Mouse (Mus musculus): ENCODE results near the gene Ascl2.

The Ascl2 gene

DNA sequence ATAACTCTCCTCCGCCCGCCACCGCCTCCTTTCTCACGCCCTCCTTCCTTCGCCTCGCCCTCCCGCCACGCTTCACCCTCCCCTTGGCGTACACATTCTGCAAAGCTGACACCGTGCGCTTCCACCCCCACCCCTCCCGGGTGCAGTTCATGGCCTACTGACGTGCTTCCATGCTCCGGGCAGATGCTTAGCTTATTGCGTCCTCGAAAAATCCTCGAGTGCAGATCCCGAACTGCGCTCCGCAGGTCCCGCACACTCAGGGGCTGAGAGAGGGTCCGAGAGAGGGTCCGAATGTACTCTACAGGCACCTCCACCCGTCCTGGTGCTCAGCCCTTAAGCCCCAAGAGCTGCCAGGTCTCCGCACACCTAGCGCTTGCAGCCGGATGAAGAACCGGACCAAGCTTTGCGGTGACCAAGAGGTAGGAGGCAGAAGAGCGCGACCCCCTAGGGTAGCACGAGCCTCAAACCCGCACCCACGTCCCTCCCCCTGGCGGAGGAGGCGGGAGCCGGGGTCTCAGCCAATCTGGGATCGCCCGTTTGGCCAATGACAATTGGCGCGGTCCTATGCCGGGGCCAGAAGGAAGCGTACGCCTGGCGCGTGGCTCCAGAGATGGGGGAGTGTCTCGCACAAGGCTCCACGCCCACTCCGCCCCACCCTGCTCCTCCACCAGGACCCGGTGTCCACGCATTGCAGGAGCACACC lies at the start of gene Ascl2:
Gene Ascl2, minus strand, starts transcription at position 456 of the 703 bp plus-strand sequence.
- no peak for DNase-seq (ENCODE audit: low read depth, low spot score)

DNA sequence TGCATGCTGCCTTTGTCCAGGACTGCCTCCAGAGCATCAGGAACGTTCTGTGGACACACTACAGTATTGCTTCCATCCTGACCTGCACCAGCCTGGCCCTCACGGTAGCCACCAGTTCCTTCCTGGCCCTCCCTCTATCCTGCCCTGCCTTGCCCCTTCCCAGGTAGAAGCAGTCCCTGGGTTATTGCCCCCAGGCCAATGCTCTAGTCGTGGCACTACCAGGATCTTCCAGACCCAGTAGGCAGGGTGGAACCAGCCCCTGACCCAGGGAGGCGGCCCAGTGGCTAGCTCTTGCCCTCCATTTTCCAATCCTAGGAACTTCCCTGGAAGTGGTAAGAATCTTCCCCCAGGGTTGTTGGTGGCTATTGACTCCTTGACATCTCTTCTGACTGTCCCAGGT lies 48.1 kb upstream of the Ascl2 start:
- no peak for DNase-seq (ENCODE audit: low read depth, low spot score)

DNA sequence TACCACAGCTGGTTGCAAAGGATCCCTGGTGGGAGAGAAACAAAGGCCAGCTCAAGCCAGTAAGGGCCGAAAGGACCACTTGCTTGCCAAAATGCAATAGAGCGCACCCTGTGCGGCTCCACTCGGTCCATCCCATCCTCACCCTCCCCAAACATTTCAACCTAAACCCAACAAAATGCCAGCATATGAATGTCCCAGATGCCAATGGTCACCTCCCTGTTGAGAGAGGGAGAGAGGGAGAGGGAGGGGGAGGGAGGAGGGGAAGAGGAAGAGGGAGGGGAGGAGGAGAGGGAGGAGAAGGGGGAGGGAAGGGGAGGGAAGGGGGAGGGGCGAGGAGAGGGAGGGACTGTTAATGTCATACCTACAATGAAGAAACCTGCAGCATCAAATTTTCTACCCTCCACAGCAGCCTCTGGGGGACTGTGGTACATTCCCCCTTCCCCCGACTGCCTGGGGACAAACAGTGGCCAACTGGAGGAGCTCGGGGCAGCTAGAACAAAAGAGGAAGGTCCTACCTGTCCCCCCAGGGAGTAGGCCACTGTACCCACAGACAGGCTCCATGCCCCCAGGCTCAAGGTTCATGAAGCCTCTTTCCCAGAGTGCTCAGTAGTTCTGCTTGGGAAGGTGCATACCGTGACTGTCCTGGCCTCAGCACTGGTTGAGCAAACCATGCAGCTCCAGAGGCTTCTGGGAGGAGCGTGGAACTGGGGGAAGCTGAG lies 47.5 kb upstream of the Ascl2 start:
- DNase-seq (ENCODE audit: low read depth, low spot score), result no peak

DNA sequence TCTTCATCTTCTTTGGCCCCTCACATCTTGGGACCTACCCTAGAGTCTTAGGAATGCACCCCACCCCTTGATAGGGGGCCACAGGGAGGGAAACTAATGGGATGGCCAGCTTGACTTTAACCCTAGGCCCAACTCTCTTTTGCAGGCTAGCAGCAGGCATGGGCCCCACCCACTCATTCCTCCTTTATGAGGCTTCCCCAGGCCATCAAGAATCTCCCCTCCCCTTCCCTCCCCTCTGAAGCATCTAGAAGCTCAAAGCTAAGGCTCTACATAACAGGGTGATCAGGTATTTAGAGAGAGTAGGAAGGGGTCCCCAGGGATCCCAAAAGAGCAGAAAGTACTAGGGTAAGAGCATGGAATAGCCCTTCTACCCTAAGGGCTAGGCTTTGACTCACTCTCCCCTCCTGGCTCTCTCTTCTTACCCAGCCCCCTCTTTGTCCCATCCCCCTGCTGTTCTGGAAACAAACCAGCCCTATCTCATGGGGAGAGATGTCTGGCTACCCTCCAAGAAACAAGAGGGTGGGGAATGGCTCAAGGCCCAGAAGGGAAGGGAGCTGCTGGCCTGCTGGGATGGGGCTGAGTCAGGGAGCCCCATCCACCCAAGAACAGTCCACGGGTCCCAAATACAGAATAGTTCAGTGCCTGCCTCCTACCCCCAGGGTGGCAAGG lies 46.8 kb upstream of the Ascl2 start:
- peak; percentile 77 for DNase-seq (ENCODE audit: low read depth, low spot score)

DNA sequence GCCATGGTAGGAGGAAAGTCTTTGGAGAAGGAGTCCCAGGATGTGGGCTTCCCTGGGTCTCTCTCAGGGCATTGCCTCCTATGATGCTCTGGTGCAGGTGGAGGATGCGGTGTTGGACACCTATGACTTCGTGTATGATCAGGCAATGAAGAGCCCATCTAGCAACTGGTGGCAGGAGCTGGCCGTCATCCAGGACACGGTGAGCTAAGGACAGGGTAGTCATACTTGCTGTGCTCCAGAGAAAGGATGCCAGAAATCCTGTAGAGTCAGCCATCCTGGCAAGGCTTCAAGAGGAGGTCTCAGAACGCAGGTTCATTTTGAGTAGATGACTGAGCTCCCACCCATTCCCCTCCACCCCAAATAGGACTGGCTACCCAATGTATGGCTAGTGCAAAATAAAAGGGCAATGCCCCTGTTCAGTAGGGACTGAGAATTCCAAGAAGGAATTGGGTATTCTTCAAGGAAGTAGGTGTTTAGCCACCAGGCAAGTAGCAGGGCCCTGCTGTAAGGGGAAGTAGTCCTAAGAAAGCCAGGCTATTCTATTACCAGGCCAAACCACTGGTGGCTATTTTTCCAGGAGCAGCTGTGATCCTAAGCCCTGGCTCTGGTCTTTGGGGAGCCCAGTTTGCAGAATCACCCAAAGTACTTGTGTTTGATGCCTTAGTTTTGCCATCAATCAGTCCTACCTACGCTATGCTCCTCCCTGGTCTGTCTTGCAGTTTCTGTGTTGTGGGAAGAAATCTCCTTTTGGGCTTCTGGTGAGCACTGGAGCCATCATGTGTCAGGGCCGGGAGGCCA lies 46.0 kb upstream of the Ascl2 start:
- no peak for DNase-seq (ENCODE audit: low read depth, low spot score)

DNA sequence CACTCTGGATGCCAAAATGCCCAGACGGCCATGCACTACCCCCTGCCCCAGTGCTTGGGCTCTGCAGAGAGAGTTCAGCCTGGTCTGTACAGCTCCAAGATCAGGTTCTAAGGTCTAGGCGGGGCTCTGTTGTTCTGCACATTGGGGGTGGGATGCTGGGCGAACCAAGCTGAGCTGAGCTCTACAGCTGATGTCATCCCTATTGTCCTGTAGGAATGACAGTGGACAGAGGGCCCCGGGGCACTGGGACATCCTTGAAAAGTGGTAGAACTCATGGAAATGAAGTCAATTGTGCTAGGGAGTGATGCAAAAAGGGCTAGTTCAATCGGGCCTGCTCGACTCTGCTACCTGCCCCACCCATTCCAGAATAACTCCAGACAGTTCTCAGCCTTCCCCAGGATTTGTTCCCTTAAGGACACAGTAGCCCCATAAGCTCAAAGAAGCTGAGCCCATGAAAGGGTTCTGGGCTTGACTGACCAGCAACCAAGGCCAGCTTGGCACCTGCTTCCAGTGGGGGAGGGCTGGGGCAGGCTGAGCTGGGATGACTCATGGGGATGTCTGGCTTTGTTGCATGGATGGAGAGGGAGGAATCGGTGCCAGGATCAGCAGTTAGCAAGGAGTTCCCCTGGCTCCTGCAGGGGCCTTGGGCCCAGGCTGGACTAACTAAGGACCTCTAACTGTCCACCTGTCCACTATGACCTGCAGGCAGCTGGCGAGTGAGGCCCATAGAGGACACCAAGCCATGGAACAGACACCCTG lies 44.5 kb upstream of the Ascl2 start:
- DNase-seq (ENCODE audit: low read depth, low spot score), result peak; percentile 84

DNA sequence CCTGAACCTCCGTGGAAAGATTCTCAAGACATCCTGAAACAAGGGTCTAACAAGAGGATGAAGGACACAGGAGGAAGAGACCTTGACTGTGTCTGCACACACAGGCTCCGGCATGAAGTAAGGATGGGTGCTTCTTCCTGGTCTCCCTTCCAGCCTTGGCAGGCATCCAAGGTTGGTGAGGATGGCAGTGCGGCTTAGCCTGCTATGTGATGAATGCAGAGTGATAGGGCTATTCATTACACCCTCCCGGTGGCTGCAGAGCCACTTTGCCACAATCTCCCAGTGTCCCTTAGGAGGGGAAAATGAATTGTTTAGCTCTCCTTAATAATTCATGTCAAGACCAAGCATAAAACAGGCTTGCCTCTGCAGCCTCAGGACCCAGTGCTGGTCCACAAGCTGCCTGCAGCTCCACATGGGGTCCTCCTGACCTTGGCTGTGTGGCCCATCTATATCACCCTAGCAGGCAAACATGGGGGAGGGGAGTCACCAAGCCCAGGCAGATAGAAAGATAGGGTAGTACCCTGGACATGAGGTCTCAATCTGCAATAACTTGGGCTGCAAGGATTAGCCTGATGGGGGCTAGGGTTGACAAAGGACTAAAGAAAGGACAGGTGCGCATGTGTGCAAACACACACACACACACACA lies 43.3 kb upstream of the Ascl2 start:
- DNase-seq (ENCODE audit: low read depth, low spot score), result no peak

DNA sequence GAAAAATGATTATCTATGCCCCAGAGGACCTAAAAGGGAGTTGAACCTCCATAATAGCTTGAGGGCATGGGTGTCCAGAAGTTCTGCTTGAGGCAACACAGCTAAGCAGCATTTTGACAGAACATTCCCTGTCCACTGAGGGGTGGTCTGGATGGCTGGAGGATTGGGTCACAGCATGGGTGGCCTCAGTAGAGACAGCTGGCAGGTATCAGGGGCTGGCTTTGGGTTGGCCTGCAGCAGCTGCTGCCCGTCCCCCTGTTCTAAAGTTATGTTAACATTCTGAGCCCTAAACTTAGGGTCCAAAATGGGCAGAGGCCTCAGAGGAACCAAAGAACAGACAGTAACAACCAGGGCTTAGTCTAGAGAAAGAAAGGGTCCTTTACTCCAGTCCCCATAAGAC lies 42.2 kb upstream of the Ascl2 start:
- no peak for DNase-seq (ENCODE audit: low read depth, low spot score)

DNA sequence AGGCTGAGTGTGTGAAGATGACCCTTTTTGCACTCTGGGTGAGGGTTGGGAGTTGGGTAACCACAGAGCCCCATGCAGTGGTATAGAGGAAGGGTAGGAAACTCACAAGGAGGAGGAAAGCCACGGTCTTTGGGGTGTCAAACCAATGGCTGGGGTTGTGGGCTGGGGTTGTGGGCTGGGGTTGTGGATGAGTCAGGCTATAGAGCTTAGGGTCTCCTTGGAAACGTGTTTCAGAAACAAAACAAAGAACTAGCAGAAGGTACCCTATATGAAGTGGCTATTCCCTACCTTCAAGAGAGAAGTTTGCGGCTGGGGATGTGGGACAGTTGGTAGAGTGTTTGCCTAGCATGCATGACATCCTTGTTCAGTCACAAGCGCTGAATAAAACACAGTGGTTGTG lies 40.9 kb upstream of the Ascl2 start:
- DNase-seq (ENCODE audit: low read depth, low spot score), result no peak

DNA sequence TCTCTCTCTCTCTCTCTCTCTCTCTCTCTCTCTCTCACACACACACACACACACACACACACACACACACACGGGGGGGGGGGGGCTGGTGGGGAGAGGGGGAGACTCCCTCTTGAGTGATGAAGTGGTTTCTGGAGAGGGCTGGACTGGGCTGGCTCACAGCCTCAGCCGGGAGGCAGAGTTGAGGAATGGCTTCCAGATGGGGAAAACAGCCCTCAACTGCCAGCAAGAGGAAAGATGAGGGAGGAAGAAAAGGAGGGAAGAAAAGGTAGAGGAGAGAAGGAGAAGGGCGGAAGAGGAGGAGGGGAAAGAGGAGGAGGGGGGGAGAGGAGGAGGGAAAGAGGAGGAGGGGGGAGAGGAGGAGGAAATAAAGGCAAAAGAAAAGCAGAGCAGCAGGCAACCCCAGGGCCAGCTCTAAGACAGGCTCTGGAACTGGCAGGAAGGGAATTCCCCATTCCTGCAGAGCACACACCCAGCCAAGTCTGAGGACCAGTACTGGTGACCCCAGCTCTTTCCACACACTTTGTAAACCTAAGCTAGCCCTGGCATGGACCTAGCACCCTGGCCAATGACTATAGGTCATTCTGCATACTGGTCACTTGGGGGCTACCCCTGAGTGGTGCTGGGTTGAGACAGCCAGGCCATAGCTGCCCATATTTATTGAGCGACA lies 40.1 kb upstream of the Ascl2 start:
- DNase-seq (ENCODE audit: low read depth, low spot score), result peak; percentile 61

DNA sequence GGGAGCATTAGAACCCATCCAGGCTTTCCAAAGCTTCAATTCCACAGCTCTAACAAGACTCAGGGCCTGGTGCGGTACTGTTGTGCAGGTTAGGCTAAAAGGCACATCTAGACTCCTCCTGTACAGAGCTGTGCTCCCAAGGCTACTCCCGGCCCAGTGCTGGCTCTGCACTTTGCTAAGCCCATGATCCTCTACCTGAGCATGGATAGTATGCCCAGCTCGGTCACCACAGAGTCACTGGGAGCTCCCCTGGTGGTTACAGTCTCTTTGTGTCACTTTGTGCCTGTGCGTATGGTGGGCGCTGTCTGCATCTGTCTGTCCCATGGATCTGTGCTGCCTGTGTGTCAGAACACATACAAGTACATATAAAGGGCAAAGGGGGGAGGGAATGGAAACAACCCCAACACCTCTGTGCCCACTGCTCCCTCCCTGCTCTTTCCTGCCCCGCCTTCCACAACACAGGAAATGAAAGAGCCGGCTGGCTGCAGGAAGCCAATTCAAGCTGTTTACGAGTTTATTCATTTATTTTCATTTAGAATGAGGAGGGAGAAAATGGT lies 39.4 kb upstream of the Ascl2 start:
- DNase-seq (ENCODE audit: low read depth, low spot score), result peak; percentile 62

DNA sequence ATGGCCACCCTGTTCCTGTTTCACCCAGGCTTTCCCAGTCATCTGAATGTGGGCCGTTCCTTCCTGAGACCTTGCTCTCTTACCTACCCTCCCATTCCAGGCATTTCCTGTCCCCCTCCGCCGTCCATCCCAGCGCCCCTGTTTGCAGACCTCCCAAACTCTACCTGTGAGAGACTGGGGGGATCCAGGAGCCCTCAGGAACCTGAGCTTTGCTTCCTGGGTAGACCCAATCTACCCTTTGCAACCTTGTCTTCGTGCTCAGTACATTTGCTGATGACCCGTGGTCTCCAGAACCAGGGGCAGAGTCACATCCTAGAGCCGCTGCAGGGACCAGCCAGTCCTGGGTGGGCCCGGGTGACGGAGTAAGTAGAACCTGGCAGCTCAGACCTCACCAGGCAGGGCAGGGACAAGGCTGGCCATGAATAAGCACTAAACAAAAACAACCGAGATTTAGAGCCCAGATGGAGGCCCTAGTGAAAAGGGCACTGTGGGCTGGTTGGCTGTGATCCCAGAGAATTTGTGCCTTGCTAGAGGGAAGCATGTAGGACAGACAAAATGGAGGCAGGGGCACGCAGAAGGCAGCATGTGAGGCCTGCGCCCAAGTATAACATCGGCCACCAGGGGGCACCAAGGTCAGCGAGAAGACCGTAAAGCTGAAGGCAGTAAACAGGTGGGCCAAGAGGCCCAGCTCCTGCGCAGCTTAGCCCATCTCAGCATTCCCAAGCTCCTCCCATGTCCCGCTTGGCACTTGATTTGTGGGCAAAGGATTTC lies 38.7 kb upstream of the Ascl2 start:
- DNase-seq (ENCODE audit: low read depth, low spot score), result peak; percentile 89

DNA sequence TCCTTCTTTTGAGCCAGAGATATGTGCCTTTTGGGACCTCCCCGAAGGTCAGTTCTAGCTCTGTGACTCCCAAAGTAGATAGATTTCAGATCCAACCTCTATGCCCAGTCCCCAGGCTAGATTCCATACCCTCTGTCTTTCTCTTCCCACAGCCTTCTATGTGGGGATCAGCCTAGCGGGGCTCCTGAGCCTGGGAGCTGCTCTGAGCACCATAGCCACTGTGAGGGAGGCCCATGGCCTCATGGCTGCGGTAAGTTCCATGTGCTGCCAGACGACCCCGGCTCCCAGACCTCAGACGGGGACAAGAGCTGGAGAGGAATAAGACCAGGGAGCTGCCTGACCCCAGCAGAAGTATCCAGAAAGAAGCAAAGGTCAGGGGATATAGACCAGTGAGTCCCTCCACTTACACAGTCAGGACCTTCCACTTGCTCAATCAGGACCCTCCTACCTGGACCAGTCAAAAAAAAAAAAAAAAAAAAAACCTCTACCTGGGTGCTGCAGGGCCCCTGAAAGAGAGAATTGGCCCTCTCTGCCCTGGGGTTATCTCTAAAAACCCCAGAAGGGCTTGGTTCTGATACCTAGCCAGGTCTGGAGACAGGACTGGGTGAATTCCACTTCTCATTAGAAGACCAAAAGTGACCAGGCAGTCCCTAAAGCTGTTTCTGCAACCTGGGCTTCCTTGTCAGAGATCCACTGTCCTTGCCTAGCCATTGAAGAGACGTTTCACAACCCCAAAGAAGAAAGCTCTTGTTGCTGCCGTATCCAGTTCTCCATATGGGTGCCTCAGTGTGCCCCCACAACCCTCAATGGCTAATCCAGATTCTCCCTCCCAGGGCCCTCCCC lies 37.9 kb upstream of the Ascl2 start:
- no peak for DNase-seq (ENCODE audit: low read depth, low spot score)

DNA sequence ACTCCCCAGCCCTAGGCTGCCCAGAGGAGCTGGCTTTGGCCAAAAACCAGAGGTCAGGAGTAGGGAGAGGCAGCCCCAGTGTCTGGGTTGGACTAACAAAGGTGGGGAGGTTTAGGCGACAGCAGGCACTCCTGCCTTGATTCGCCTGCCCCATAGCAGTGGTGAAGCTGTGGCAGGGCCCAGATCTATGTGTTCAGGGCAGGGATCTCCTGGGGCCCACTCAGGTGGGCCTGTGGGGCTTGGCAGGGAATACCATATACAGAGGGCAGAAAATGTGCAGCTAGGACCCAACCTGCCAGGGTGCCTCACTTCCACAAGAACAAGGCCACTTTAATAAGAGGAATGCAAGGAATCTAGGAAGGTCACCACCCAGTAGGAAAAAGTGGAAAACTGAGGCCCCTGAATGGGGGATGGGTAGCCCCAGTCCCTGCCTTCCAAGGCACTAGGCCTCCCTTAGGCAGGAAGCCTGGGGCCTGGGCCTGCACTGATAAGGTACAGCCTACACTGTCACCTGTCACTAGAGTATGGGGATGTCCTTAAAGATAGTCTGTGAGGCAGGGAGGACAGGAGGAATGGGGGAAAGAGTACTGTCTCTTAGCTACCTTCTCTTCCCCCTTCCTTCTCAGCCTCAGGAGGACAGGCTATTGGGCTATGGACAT lies 37.2 kb upstream of the Ascl2 start:
- no peak for DNase-seq (ENCODE audit: low read depth, low spot score)

DNA sequence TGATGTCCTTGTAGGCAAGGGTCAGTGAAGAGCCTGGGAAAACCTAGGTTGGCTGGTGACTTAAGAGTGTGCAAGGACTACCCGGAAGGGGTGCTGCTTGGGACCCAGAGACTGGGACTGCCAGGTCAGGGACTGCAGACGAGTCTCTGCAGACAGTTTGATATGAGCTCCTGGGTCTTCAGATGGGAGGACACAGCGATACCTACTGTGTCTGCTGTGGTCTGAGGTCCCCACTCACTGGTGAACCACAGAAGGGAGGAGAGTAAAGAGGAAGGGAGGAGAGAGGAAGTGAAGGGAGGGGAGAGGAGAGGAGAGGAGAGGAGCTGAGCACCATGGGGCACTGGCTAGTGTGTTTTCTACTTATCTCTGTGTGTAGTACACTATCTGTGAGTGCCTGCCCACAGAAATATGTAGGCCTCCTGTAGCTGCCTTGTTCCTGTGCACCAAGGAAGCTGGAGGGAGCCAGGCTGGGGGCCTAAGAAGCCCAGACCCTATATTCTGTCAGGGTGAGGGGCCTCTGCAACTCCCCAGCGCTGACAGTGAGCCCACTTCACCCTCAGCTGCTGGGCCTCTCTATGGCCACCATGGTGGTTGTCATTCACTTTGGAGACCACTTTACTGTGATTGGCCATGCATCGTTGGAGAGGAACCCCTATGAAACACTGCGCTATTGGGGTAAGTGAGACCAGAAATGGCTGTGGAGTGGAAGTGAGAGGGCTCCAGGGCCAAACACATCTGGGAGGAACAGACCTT lies 36.5 kb upstream of the Ascl2 start:
- DNase-seq (ENCODE audit: low read depth, low spot score), result no peak

DNA sequence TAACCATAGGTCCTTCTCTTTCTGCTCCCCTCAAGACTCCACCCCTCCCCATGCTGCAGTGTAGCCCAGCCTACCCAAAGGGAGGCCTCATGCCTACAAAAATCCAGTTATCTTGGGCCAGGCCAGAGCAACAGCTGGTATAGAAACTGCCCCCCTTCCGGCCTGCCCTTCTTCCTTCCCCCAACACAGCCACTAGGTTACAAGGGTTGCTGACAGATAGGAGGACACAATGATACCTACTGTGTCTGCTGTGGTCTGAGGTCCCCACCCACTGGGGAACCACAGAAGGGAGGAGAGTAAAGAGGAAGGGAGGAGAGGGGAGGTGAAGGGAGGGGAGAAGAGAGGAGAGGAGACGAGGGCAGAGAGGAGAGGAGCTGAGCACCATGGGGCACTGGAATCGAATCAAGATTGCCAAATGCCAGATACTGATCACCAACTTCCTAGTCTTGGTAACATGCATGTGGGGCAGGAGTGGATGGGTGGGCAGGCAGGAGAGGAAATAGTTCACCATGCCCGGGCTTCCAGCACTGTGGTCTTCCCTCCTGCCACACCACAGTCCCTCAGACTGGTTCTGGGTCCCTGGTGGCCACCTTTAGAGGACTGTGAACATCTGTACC lies 35.8 kb upstream of the Ascl2 start, which contains the start of gene Tspan32:
Gene Tspan32, plus strand, starts transcription at position 320 of the 617 bp plus-strand sequence.
- DNase-seq (ENCODE audit: low read depth, low spot score), result no peak

Measured in skeletal muscle tissue, adult 2 months (tissue).